Mouse (Mus musculus) liver, embryonic 14.5 days (tissue): Measurements from ENCODE around the gene Elovl6.

Experiments used
- CTCF ChIP-seq: IDR thresholded peaks from 2 replicates; pipeline ENCODE4 v1.5.1; 2016; ENCODE audit warnings: antibody characterized with exemption, low read depth, control low read depth
- EP300 ChIP-seq: IDR thresholded peaks from 2 replicates; pipeline ENCODE4 v1.6.1; 2016; ENCODE audit warnings: antibody characterized with exemption, low read depth

GRCm38 (mm10) chr3:129566876-129567275, 34.7 kb downstream of the Elovl6 start:
- no peak for TF ChIP-seq CTCF
- TF ChIP-seq EP300: no peak
